Mouse (Mus musculus) kidney, embryonic 14.5 days (tissue): ENCODE results near the gene Mrnip. TPM values are rescaled to one million over a fixed set of nuclear protein-coding genes. Genes with fewer than 3 reads are reported as not detected.

ENCODE experiments used
- ATAC-seq: fragments of 200-750 bp; cut with Nextera tagmentation; 2 replicates; pipeline ENCODE4 v1.8.0; 2017; ENCODE audit warnings: moderate number of reproducible peaks, mild to moderate bottlenecking, moderate TSS enrichment, moderate library complexity; ENCODE audit not compliant: low FRiP score, low TSS enrichment
- H3K27ac ChIP-seq: fragments of 300-500 bp; sonication (generic); 2 replicates; pipeline ENCODE4 v1.5.1; 2014; ENCODE audit warnings: low read depth, mild to moderate bottlenecking, low read length, moderate library complexity, mixed read lengths
- H3K27me3 ChIP-seq: fragments of 300-500 bp; sonication (generic); 2 replicates; pipeline ENCODE4 v1.6.1; 2014; ENCODE audit warnings: mild to moderate bottlenecking, low read length; ENCODE audit not compliant: control insufficient read depth, insufficient read depth
- H3K36me3 ChIP-seq: fragments of 300-500 bp; sonication (generic); 2 replicates; pipeline ENCODE4 v1.6.1; 2014; ENCODE audit warnings: low read length, mixed read lengths; ENCODE audit not compliant: control insufficient read depth, insufficient read depth
- H3K4me1 ChIP-seq: fragments of 300-500 bp; sonication (generic); 2 replicates; pipeline ENCODE4 v1.6.1; 2014; ENCODE audit warnings: low read length, mixed read lengths; ENCODE audit not compliant: control insufficient read depth, insufficient read depth
- H3K4me2 ChIP-seq: fragments of 300-500 bp; sonication (generic); replicated peaks from 2 replicates; pipeline ENCODE4 v1.6.1; 2014; ENCODE audit warnings: low read depth, mild to moderate bottlenecking, low read length
- H3K4me3 ChIP-seq: fragments of 300-500 bp; sonication (generic); 2 replicates; pipeline ENCODE4 v1.5.1; 2014; ENCODE audit warnings: mild to moderate bottlenecking, low read length
- H3K9ac ChIP-seq: fragments of 300-500 bp; sonication (generic); 2 replicates; pipeline ENCODE4 v1.6.1; 2014; ENCODE audit warnings: low read depth, mild to moderate bottlenecking, low read length, moderate library complexity
- H3K9me3 ChIP-seq: fragments of 300-500 bp; sonication (generic); 2 replicates; pipeline ENCODE4 v1.6.1; 2016; ENCODE audit warnings: low read length; ENCODE audit not compliant: control insufficient read depth
- WGBS: fragments of 180-500 bp; shearing (Covaris S2); extraction: QIAGEN DNeasy Blood & Tissue Kit; methylation state at CpG from one replicate; pipeline ENCODE4 v1.1.7; 2014; 5-methylcytosine and 5-hydroxymethylcytosine counted together
- polyA plus RNA-seq: library from polyadenylated mRNA; unstranded; fragments of >200 nt; fragmentation: Nextera tagmentation; extraction: Ambion mirVana; gene quantifications from 2 replicates; pipeline ENCODE4 v1.2.1, GENCODE M21; 2014

Gene Mrnip
- polyA plus RNA-seq, 1 experiment from 2014 or later: 22.0 TPM

DNA sequence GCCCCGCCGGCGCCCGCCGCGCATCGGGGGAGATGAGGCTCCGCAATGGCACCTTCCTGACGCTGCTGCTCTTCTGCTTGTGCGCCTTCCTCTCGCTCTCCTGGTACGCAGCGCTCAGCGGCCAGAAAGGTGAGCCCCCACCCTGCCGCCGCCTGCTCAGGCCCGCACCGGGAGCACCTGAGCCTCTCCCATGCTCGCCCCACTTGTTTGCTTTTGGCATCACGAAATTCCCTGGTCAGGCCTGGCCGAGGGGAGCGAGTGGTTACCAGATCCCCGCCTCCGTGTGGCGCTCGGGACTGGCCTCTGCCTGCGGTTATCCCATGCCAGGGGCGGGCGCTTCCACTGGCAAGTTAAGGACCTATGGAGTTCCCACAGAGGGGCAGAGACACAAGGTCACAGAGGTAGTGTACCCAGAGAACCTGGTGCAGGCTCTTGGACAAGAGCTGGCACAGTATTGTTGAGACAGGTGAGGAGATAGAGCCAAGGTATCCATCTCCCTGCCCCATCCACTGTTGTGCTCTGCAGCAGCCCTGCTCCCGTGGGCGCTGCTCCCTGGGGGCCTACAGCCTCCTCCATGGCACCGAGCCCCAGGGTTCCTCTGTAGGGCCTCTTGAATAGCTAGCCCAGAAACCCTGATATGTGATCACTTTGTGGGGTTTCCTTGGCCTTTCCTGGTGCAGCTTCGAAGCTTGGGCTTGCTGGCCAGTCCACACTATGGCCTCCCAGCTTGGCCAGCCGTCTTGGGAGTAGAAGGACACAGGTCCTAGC lies 51.6 kb downstream of the Mrnip start:
- Histone ChIP-seq H3K9ac (peak overlapping the region; percentile 91), H3K4me2 (peak overlapping the region; percentile 94), H3K36me3 (no peaks in the 10 kb centered on the region), H3K27ac (peak overlapping the region; percentile 80), H3K9me3 (no peaks in the 10 kb centered on the region), H3K27me3 (no peaks in the 10 kb centered on the region), H3K4me3 (peak overlapping the region; percentile 71), H3K4me1 (peaks cover 37% of the 10 kb centered on the region)
- 2% methylated on average over 25 of the region's 34 CpGs for WGBS
- ATAC-seq: peak; percentile 15

DNA sequence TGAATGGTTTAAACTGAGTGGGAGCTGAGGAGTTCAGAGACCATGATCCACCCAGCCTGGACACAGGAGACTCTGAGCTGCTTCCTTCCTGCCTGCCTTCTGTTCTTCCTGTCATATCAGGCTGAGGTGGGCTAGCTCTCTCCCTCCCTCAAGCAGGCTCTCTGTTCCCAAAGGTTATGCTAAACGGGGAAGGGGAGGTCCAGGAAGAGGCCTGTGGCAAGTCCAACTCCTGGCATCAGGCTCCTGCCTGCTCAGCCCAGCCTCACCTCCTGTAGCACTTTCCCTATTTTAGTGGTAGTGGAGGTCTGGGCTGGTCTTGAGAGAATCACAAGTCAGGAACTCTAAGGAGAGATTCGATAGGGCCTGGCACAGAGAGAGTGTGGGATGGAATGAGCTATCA lies 52.2 kb downstream of the Mrnip start:
- H3K4me2 ChIP-seq: peak overlapping the region; percentile 94
- H3K27me3 ChIP-seq: no peaks in the 10 kb centered on the region
- peak overlapping the region; percentile 80 for H3K27ac ChIP-seq
- 31% methylated on average over 2 of the region's 2 CpGs for WGBS
- H3K36me3 ChIP-seq: no peaks in the 10 kb centered on the region
- ATAC-seq: no peak
- peaks cover 37% of the 10 kb centered on the region for H3K4me1 ChIP-seq
- no peaks in the 10 kb centered on the region for H3K9me3 ChIP-seq
- peak overlapping the region; percentile 71 for H3K4me3 ChIP-seq
- H3K9ac ChIP-seq: peak overlapping the region; percentile 91

DNA sequence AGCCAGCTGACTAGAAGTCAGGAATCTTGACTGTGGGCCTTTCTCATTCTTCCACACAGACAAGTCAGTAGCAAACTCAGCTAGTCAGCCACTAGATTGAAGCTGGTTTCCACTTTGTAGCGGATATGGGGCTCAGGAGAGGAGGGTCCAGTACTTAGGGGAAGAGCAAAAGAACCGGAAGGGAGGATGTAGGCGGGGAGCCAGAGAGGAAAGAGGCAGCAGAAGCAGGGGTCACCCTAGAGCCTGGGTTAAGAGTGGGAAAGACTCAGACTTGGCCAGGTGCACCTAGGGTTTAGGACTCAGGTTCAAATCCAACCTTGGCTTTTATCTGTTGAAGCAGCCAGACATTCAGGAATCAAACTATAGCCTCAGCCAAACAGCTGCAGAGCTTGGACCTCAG lies 53.0 kb downstream of the Mrnip start:
- H3K9me3 ChIP-seq: no peaks in the 10 kb centered on the region
- WGBS: 60% methylated on average over 3 of the region's 3 CpGs
- peak overlapping the region; percentile 71; the same call in 1 of the 2 replicates for H3K4me3 ChIP-seq
- peaks cover 8% of the 10 kb centered on the region for H3K36me3 ChIP-seq
- H3K27me3 ChIP-seq: no peaks in the 10 kb centered on the region
- peaks cover 37% of the 10 kb centered on the region for H3K4me1 ChIP-seq
- H3K4me2 ChIP-seq: peak overlapping the region; percentile 94
- peak overlapping the region; percentile 12; the same call in 1 of the 2 replicates for H3K9ac ChIP-seq
- H3K27ac ChIP-seq: no peak overlapping the region; the same call in 1 of the 2 replicates
- no peak for ATAC-seq

DNA sequence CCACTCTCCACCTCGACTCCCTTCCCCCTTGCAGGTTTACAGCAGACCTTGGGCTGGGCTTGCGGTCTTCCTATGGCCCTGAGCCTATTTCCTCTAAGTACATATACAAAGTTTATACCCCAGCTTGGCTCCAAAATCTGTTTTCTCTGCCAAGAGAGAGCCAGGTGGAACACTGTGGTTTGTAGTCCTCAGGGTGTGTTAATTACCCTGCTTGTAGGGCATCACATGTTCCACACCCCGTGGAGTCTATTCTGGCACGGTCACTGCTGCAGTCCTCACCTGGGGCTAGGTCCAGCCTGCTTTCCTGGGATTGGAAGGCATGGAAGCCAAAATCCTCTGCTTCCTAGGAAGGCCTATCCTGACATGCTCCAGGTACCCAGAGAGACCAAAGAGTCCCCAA lies 53.5 kb downstream of the Mrnip start:
- H3K36me3 ChIP-seq: peaks cover 13% of the 10 kb centered on the region
- H3K4me3 ChIP-seq: no peak overlapping the region
- no peaks in the 10 kb centered on the region for H3K27me3 ChIP-seq
- no peak overlapping the region for H3K4me2 ChIP-seq
- no peaks in the 10 kb centered on the region for H3K9me3 ChIP-seq
- 83% methylated on average over 4 of the region's 4 CpGs for WGBS
- H3K27ac ChIP-seq: no peak overlapping the region
- H3K4me1 ChIP-seq: peaks cover 37% of the 10 kb centered on the region
- no peak for ATAC-seq
- H3K9ac ChIP-seq: 0 out of 2 replicates have a peak overlapping the region, but pooled peaks have one; percentile 12

DNA sequence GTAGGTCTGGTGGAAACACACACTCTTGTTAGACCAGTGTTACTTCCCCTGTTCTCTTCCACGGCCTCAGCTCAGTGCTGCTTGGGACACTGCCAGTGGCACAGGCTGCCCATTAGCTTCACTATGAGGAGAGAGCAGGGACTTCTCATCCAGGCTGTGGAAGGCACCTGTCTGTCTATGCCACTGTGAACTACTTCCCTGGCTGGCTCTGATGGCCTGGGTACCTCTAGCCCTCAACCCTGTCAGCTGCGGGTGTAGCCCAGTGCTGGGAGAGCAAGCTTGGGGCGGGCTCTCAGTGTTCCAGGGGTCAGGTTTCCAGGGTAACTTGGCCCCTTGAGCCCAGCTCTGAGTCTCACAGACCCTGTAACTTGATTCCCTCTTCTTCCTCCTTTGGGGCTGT lies 54.5 kb downstream of the Mrnip start:
- peaks cover 23% of the 10 kb centered on the region for H3K36me3 ChIP-seq
- no peak overlapping the region for H3K4me3 ChIP-seq
- H3K27me3 ChIP-seq: no peaks in the 10 kb centered on the region
- 14% methylated on average over 3 of the region's 3 CpGs for WGBS
- H3K27ac ChIP-seq: no peak overlapping the region
- no peak for ATAC-seq
- H3K9me3 ChIP-seq: no peaks in the 10 kb centered on the region
- H3K4me1 ChIP-seq: peaks cover 37% of the 10 kb centered on the region
- H3K9ac ChIP-seq: peak overlapping the region; percentile 28; the same call in 1 of the 2 replicates
- 0 out of 2 replicates have a peak overlapping the region, but pooled peaks have one; percentile 8 for H3K4me2 ChIP-seq

DNA sequence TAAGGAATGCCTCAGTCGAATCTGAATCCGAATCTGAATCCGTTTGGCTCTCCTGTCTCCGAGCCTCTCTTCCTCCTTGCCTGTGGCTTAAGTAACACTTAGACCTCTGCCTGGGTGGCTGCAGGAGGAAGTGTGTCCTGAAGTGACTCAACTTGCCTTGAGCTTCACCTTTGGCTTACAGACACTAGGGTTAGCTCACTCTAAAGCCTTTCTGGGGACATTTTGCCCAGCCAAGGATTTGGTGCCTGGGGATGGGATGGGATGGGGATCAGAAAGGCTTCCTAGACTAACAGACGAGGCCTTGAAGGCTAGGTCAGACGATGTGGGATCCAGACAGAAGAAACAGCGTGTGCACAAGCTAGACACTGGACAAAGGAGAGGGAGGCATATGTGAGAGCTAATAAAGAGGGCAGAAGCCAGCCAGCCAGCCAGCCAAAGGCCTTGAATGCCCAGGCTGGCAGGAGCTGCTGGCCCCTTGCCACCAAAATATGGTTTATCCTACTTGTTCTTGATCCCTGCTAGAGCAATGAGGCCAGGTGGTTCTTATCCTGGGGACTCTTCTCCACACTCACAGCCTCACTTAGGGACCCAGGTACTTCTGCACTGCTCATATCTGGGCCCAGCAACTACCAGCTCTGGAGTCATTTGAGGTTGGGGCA lies 55.1 kb downstream of the Mrnip start:
- H3K36me3 ChIP-seq: peaks cover 29% of the 10 kb centered on the region
- no peaks in the 10 kb centered on the region for H3K27me3 ChIP-seq
- H3K4me2 ChIP-seq: no peak overlapping the region
- ATAC-seq: no peak
- peaks cover 37% of the 10 kb centered on the region for H3K4me1 ChIP-seq
- H3K27ac ChIP-seq: no peak overlapping the region
- no peak overlapping the region for H3K4me3 ChIP-seq
- H3K9ac ChIP-seq: 0 out of 2 replicates have a peak overlapping the region, but pooled peaks have one; percentile 28
- no peaks in the 10 kb centered on the region for H3K9me3 ChIP-seq
- 44% methylated on average over 7 of the region's 7 CpGs for WGBS

DNA sequence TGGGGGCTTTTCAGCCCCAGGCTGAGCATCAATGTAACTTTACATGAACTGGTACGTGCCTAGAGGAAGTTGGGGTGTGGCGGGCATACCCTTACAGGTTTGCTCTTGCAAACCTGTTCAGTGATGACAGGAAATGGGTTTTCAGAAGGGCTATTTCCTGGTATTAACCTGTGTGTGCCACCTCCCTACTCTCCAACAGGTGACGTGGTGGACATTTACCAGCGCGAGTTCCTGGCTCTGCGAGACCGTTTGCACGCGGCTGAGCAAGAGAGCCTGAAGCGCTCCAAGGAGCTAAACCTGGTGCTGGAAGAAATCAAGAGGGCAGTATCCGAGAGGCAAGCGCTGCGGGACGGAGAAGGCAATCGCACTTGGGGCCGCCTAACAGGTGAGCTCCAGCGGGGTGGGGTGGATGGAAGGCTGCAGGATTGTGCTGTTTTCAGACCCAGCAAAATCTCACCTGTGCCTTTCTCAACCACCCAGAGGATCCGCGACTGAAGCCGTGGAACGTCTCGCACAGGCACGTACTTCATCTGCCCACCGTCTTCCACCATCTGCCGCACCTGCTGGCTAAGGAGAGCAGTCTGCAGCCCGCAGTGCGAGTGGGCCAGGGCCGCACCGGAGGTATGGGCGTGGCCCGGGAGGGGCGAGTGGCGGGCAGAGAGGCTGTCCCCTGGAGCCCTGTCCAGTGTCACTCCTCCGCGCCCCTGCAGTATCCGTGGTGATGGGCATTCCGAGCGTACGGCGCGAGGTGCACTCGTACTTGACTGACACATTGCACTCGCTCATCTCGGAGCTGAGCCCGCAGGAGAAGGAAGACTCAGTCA lies 56.4 kb downstream of the Mrnip start:
- Histone ChIP-seq H3K27ac (no peak overlapping the region), H3K27me3 (no peaks in the 10 kb centered on the region), H3K4me2 (peak overlapping the region; percentile 45), H3K36me3 (peaks cover 37% of the 10 kb centered on the region), H3K9me3 (no peaks in the 10 kb centered on the region), H3K9ac (no peak overlapping the region; the same call in 1 of the 2 replicates), H3K4me3 (peak overlapping the region; percentile 13; the same call in 1 of the 2 replicates), H3K4me1 (peaks cover 37% of the 10 kb centered on the region)
- 0 out of 2 replicates have a peak, but pooled peaks have one; percentile 36 for ATAC-seq
- 25% methylated on average over 44 of the region's 45 CpGs for WGBS

DNA sequence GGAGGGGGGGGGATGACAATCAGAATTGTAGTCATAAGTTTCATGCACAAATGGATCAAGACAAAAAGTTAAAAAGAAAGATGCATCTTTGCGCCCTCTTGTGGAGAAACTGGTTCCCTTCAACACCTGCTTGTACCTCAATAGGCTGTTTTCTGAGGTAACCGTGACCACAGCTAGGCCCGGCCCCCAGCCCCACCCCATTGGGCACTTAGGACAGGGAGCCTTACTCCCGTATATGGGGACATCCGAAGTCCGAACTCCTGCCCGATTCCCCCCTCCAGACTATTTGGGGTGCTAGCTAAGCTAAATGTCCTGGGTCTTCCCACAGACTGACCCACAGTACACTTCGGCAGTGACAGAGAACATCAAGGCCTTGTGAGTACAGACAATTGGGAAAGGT lies 57.2 kb downstream of the Mrnip start:
- H3K27me3 ChIP-seq: no peaks in the 10 kb centered on the region
- H3K4me1 ChIP-seq: peaks cover 37% of the 10 kb centered on the region
- H3K9me3 ChIP-seq: no peaks in the 10 kb centered on the region
- peak overlapping the region; percentile 45 for H3K4me2 ChIP-seq
- peaks cover 37% of the 10 kb centered on the region for H3K36me3 ChIP-seq
- H3K4me3 ChIP-seq: no peak overlapping the region
- no peak overlapping the region for H3K27ac ChIP-seq
- H3K9ac ChIP-seq: no peak overlapping the region
- ATAC-seq: no peak
- WGBS: 23% methylated on average over 8 of the region's 8 CpGs
